In genomic region chrX:170676606-170677239, GRCm38 (mm10) we compare ENCODE assay signal across 14 mouse cellular contexts. TPM values are rescaled to one million over a fixed set of nuclear protein-coding genes. Genes with fewer than 3 reads are reported as not detected.
DNase-seq lines count a peak whose midpoint lies in the region; ATAC-seq and TF ChIP-seq lines count a peak whose summit lies in the region.
"Had no signal": no experiment of that assay in that cellular context is flagged by ENCODE, and none has a peak within 500 bp of the region (broad histone marks: within the 10 kb centered on the region; RNA-seq: fewer than 3 reads in every experiment).

No protein-coding gene starts in this region.

- peak; percentile 1 for DNase-seq in embryo, embryonic 10.5 days (ENCODE audit: low spot score)
- DNase-seq in embryo, embryonic 11 days = no peak
- no peak for DNase-seq in kidney, postnatal 0 days (ENCODE audit: low spot score)
- peak; percentile 60 for DNase-seq in retina, postnatal 1 day
- no peak for DNase-seq in retina, embryonic 14.5 days (ENCODE audit: low spot score)
- no peak for DNase-seq in layer of hippocampus, adult 8-10 months (ENCODE audit: low spot score in 2 of 2)
- DNase-seq: cerebellum, adult 11-12 months; gastrocnemius, postnatal 14 days had no signal

- no peak for ATAC-seq in kidney, postnatal 0 days (replicated peaks; ENCODE audit: low FRiP score, low read depth)
- ATAC-seq in kidney, embryonic 14.5 days (ENCODE audit: low FRiP score, low TSS enrichment) = no peak
- 0 out of 2 replicates have a peak, but pooled peaks have one; percentile 5 for ATAC-seq in intestine, postnatal 0 days

- no peak for TF ChIP-seq CTCF in kidney, postnatal 0 days (IDR thresholded peaks at IDR 0.05; ENCODE audit: low read depth)
- TF ChIP-seq CTCF in intestine, postnatal 0 days (IDR thresholded peaks at IDR 0.05; ENCODE audit: low read depth) = no peak

- H3K27me3 ChIP-seq in kidney, postnatal 0 days (ENCODE audit: insufficient read depth, low read length) = no peaks in the 10 kb centered on the region
- H3K27me3 ChIP-seq in kidney, embryonic 14.5 days (ENCODE audit: control insufficient read depth, insufficient read depth, low read length) = no peaks in the 10 kb centered on the region
- no peaks in the 10 kb centered on the region for H3K27me3 ChIP-seq in intestine, postnatal 0 days (replicated peaks; ENCODE audit: control insufficient read depth, insufficient read depth, low read length)
- H3K27me3 ChIP-seq: heart, embryonic 13.5 days had no signal

- no peak overlapping the region for H3K27ac ChIP-seq in kidney, postnatal 0 days
- H3K27ac ChIP-seq in kidney, embryonic 14.5 days (ENCODE audit: low read depth, low read length) = no peak overlapping the region
- H3K27ac ChIP-seq in intestine, postnatal 0 days (ENCODE audit: low read depth, low read length) = no peak overlapping the region
- H3K27ac ChIP-seq: heart, embryonic 13.5 days had no signal

- no peaks in the 10 kb centered on the region for H3K4me1 ChIP-seq in kidney, postnatal 0 days (replicated peaks; ENCODE audit: insufficient read depth, low read length)
- no peaks in the 10 kb centered on the region for H3K4me1 ChIP-seq in kidney, embryonic 14.5 days (ENCODE audit: control insufficient read depth, insufficient read depth, low read length)
- no peaks in the 10 kb centered on the region for H3K4me1 ChIP-seq in intestine, postnatal 0 days (replicated peaks; ENCODE audit: control insufficient read depth, insufficient read depth, low read length)
- H3K4me1 ChIP-seq: heart, embryonic 13.5 days had no signal

- H3K9ac ChIP-seq in kidney, postnatal 0 days (ENCODE audit: low read depth, low read length) = no peak overlapping the region
- H3K9ac ChIP-seq in kidney, embryonic 14.5 days (ENCODE audit: low read depth, low read length) = no peak overlapping the region
- no peak overlapping the region for H3K9ac ChIP-seq in intestine, postnatal 0 days (ENCODE audit: low read depth, low read length)
- H3K9ac ChIP-seq: heart, embryonic 13.5 days had no signal

- no peaks in the 10 kb centered on the region for H3K36me3 ChIP-seq in kidney, postnatal 0 days (ENCODE audit: insufficient read depth, low read length)
- no peaks in the 10 kb centered on the region for H3K36me3 ChIP-seq in kidney, embryonic 14.5 days (ENCODE audit: control insufficient read depth, insufficient read depth, low read length)
- peaks cover 4% of the 10 kb centered on the region; the same call in 1 of the 2 replicates for H3K36me3 ChIP-seq in intestine, postnatal 0 days (ENCODE audit: control insufficient read depth, insufficient read depth)

- no peak overlapping the region for H3K4me2 ChIP-seq in kidney, postnatal 0 days (ENCODE audit: low read length)
- H3K4me2 ChIP-seq in kidney, embryonic 14.5 days (replicated peaks; ENCODE audit: low read depth, low read length) = no peak overlapping the region
- H3K4me2 ChIP-seq in intestine, postnatal 0 days (replicated peaks; ENCODE audit: low read depth) = no peak overlapping the region
- H3K4me2 ChIP-seq: heart, embryonic 13.5 days had no signal

- peaks cover 40% of the 10 kb centered on the region for H3K9me3 ChIP-seq in kidney, postnatal 0 days (replicated peaks; ENCODE audit: low read length)
- H3K9me3 ChIP-seq in kidney, embryonic 14.5 days (ENCODE audit: control insufficient read depth, low read length) = peaks cover 51% of the 10 kb centered on the region
- H3K9me3 ChIP-seq in intestine, postnatal 0 days (ENCODE audit: control insufficient read depth) = peaks cover 29% of the 10 kb centered on the region

- WGBS in kidney, postnatal 0 days = 96% methylated on average over 67 of the region's 67 CpGs
- WGBS in kidney, embryonic 14.5 days = 94% methylated on average over 67 of the region's 67 CpGs
- WGBS in intestine, postnatal 0 days = 94% methylated on average over 67 of the region's 67 CpGs

- H3K4me3 ChIP-seq in kidney, postnatal 0 days (replicated peaks; ENCODE audit: low read depth, low read length) = 0 out of 2 replicates have a peak overlapping the region, but pooled peaks have one; percentile 4
- H3K4me3 ChIP-seq in kidney, embryonic 14.5 days (ENCODE audit: low read length) = no peak overlapping the region
- H3K4me3 ChIP-seq in intestine, postnatal 0 days (ENCODE audit: low read depth, low read length) = no peak overlapping the region
- H3K4me3 ChIP-seq: heart, embryonic 13.5 days had no signal

RNA-seq across cellular contexts. Expression of gene Asmt, which starts 4.3 kb away (rescaled TPM):
- not detected in 2 replicates for polyA plus RNA-seq in kidney, postnatal 0 days (2015; fragmentation: Nextera tagmentation; extraction: Ambion mirVana)
- not detected in 2 replicates for polyA plus RNA-seq in kidney, embryonic 14.5 days (2014; fragmentation: Nextera tagmentation; extraction: Ambion mirVana)
- not detected in 2 replicates for polyA plus RNA-seq in intestine, postnatal 0 days (2015; fragmentation: Nextera tagmentation; extraction: Ambion mirVana)
- not detected for total RNA-seq in layer of hippocampus, adult 8-10 months (2022)
- total RNA-seq: ES-E14; gastrocnemius, postnatal 14 days; left cerebral cortex, postnatal 14 days had no signal
- polyA plus RNA-seq: heart, embryonic 13.5 days; liver, embryonic 16.5 days had no signal

Comparison
In these comparisons a context has a peak if more than half of its experiments do, and no peak if none do; other contexts are left out.
1. DNase-seq: peak in embryo, embryonic 10.5 days (single experiment) and retina, postnatal 1 day (single experiment); none in embryo, embryonic 11 days (single experiment), kidney, postnatal 0 days (single experiment), retina, embryonic 14.5 days (single experiment) and layer of hippocampus, adult 8-10 months (0 of 2).